Mouse (Mus musculus) B cell, adult 67 days (primary cell): ENCODE measurements around the gene Epn2. TPM values are rescaled to one million over a fixed set of nuclear protein-coding genes. Genes with fewer than 3 reads are reported as not detected.

Experiments
- total RNA-seq, 2 experiments: library from RNA; stranded (reverse); gene quantifications; 4 replicates each; pipeline ENCODE4 v1.2.4; 2023

The Epn2 gene
- total RNA-seq: 1 to 10 TPM; 5.4 to 5.9 TPM

DNA sequence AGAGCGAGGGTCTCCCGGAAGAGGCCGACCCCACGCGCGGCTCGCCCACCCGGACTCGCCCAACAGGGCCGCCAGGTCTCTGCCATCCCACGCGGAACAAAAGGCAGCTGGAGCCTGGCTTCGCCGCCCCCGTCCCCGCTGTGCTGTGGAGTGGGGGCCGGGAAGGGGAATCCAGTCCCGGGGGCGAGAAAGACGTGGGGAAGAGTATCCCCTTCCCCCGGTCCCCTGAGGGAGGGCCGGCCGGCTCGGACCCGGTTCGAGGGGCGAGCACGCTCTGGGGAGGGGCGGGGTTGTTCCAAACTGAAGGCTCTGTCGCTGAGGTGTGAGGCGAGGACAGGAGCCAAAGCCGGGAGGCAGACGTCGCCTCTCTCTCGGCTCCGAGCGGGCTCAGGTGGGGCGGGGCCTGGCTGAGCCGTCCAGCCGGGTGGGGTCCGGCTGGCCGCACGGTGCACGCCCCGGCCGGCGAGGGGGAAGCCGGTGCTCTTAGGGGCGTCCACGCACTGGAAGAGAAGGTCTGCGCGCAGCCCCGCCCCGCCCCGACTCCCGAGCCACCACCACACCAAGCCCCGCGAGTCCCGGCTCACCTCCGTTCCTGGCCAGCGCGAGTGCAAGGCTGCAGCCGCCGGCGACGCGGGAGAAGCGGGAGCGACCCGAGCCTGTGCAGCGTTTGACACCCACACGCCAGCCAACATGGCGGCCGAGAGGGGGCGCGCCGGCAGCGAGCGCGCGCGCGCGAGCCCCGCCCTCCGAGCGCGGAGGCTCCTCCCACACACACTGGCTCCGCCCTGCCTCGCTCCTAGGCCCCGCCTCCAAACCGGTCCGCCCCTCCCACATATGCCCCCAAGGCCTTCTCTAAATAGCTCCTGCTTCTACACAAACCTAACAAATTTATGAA is at the start of gene Epn2:
Epn2 (minus strand) TSS at position 705 of the 895 bp plus-strand sequence.

DNA sequence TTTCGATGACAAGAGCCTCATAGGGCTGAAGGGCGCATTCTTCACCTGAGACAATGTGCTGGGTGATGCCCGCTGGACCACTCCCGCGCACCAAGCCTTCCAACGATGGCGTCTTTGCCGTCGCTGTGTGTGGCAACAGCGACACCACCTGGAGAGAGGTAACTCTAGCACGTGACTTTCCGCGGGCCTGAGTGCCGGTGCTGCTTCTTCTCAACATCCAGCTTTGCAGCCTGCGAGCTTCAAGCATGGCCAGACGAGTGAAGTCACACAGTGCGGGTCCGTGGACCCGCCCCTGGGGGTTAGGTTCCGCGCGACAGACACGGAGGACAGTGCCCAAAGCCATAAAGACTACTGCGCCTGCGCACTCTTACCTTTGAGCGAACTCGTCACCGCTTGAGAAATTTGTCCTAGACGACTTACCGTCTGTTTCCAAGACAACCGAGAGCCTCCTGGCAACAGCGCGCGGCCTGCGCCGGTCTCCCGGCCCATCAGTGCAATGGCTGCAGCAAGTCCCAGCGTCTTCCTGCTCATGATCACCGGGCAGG is 74.7 kb downstream of the Epn2 start, which contains the start of gene B9d1:
B9d1 (plus strand) TSS at position 432 of the 545 bp plus-strand sequence.

DNA sequence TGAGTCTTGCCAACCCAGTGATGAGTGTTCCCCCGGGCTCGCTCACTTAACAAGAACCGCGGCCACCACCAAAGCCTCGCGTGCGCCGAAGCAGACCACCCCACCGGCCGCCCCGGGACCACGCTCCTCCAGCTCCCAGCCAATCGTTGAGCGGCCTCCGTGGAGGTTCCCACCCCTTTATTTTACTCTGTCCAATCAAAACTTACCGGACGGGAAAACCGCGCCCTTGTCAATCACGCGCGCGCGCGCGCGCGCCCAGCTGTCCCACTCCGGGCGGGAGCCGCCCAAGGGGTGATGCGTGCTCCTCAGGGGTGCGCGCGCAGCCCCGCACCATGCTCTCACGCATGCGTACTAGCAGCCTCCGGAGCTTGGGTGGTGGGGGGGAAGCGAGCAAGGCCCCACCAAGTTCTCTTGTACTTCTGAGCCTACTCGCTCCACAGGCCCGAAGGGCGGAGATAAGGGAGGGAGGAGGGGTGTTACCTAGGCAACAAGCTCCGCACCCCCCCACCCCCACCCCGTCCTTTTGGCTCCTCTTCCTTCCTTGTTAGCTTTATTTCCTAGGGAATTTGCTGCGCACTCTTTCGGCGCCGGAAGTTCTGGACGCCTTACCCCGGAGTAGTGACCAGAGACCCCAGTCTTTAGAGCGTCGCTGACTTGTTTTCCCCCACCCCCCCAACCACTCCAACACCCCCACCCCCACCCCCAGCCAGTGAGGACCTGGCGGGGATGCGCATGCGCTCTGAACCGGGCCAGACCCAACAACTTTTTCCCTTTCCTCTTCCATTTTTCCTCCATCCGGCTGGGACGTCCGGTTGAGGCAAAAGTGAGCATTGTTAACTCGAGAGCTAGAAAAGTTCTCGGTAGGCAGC is 85.1 kb downstream of the Epn2 start, which contains the start of gene Mapk7:
Mapk7 (minus strand) TSS at position 278 of the 869 bp plus-strand sequence.

GRCm38 (mm10) chr11:61484613-61485540 is 94.6 kb downstream of the Epn2 start, which contains the start of gene Mfap4:
Gene Mfap4 (plus strand): TSS chr11:61485431.

Other genes starting within 250 kb of the Epn2 start
- gene Slc47a2, start 236.8 kb downstream of the Epn2 start, total RNA-seq: not detected
- not detected for gene Slc47a1, start 201.3 kb downstream of the Epn2 start, total RNA-seq
- gene Rnf112, start 125.6 kb downstream of the Epn2 start, total RNA-seq: not detected
- gene Mfap4, start 94.3 kb downstream of the Epn2 start, total RNA-seq: not detected
- gene Mapk7, start 85.3 kb downstream of the Epn2 start, total RNA-seq: 10 to 100 TPM; 24.2 to 27.4 TPM
- gene B9d1, start 74.5 kb downstream of the Epn2 start, total RNA-seq: 1 to 10 TPM in 1 of 2 experiments, not detected in 1; 2.1 TPM
- gene Grap, start 73.6 kb upstream of the Epn2 start, total RNA-seq: 100 to 1,000 TPM; 250 to 294 TPM
- gene Fam83g, start 104.4 kb upstream of the Epn2 start, total RNA-seq: 1 to 10 TPM; 4.2 to 5.7 TPM
- not detected for gene Slc5a10, start 141.1 kb upstream of the Epn2 start, total RNA-seq
- 10 to 100 TPM; 53.8 to 60.0 TPM for gene Prpsap2, start 182.4 kb upstream of the Epn2 start, total RNA-seq